Mouse (Mus musculus) adrenal gland (tissue): ENCODE results near the gene Gm20824.
"Not testable (repeated sequence)": the region's sequence is repeated elsewhere in the genome, so short reads cannot be mapped to it uniquely, and the experiment has no call there.

Experiments used
- intact Hi-C: fragments of 180-260 bp; cut with DNase I; formaldehyde crosslinking; loops from one replicate; pipeline ENCODE4 v1.15.1; 2025
- long read RNA-seq, 2 experiments: library from polyadenylated mRNA; unstranded; transcript quantifications; one replicate each; pipeline ENCODE4 v2.0.0; 2020; ENCODE audit warnings: borderline replicate concordance in 1 of 2; ENCODE audit not compliant: insufficient replicate concordance in 1 of 2

Gm20824 gene
- long read RNA-seq, experiment 1, result 0 reads
- long read RNA-seq, experiment 2, result 0 reads

DNA sequence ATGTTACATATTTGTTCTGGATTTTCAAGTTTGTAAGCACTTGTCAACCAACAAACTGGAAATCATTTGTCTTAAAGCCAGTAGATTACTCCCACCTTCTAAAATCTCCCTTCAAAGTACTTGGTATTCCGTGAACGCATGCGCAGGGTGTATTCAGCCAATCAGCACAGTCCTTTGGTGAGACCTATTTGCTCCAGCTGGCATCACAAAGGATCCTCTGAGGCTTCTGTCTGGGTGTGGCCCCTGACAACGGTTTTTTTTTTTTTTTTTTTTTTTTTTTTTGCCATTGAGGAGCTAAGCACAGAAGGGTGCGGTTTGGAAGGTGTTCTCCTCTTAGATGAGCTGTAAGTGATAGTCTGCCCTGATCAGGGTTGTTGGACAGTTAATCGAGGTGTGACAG lies at the start of gene Gm20824:
Gene Gm20824, plus strand, starts transcription at position 301 of the 400 bp plus-strand sequence.
- intact Hi-C loops, result not testable (repeated sequence)
